Mouse (Mus musculus) brain, adult 10 weeks (tissue): Measurements from ENCODE around the gene Prmt3. TPM values are rescaled to one million over a fixed set of nuclear protein-coding genes. Genes with fewer than 3 reads are reported as not detected.

Experiments used
- polyA plus RNA-seq: library from polyadenylated mRNA; stranded (reverse); fragments of 350-450 nt; fragmentation: Illumina TruSeq; extraction: RNeasy Lipid Tissue Mini Kit (QIAGEN cat#74804); gene quantifications from one replicate; pipeline ENCODE4 v1.2.3, GENCODE M21; 2015; ENCODE audit warnings: low read depth, low replicate concordance

Prmt3 gene
- 27.2 TPM for polyA plus RNA-seq

GRCm38 (mm10) chr7:49778114-49778901 lies at the start of gene Prmt3:
TSS of gene Prmt3 (plus strand) at chr7:49778346.

GRCm38 (mm10) chr7:49758934-49759571 lies 19.1 kb upstream of the Prmt3 start, which contains the start of gene Htatip2:
TSS of gene Htatip2 (plus strand) at chr7:49759115.

Other genes starting within 250 kb of the Prmt3 start
- not detected for gene Dbx1, start 141.5 kb upstream of the Prmt3 start, polyA plus RNA-seq
- 15.6 TPM for gene Htatip2, start 19.2 kb upstream of the Prmt3 start, polyA plus RNA-seq
- gene Slc6a5, start 131.8 kb downstream of the Prmt3 start, polyA plus RNA-seq: 0.59 TPM
- gene Nell1, start 196.5 kb downstream of the Prmt3 start, polyA plus RNA-seq: 44.4 TPM